Mouse (Mus musculus) liver, embryonic 16.5 days (tissue): ENCODE results near the gene Pagr1a. TPM values are rescaled to one million over a fixed set of nuclear protein-coding genes. Genes with fewer than 3 reads are reported as not detected.

Experiments used
- ATAC-seq: fragments of 200-750 bp; cut with Nextera tagmentation; 2 replicates; pipeline ENCODE4 v1.8.0; 2017; ENCODE audit warnings: low read depth, mild to moderate bottlenecking, moderate number of reproducible peaks, moderate library complexity
- H3K27ac ChIP-seq: fragments of 300-500 bp; sonication (generic); 2 replicates; pipeline ENCODE4 v1.5.1; 2014; ENCODE audit warnings: mild to moderate bottlenecking, low read length
- H3K27me3 ChIP-seq: fragments of 300-500 bp; sonication (generic); 2 replicates; pipeline ENCODE4 v1.6.1; 2014; ENCODE audit warnings: low read depth, low read length, mixed read lengths; ENCODE audit not compliant: control insufficient read depth, insufficient read depth
- H3K36me3 ChIP-seq: fragments of 300-500 bp; sonication (generic); 2 replicates; pipeline ENCODE4 v1.6.1; 2014; ENCODE audit warnings: mild to moderate bottlenecking; ENCODE audit not compliant: control insufficient read depth, insufficient read depth
- H3K4me1 ChIP-seq: fragments of 300-500 bp; sonication (generic); 2 replicates; pipeline ENCODE4 v1.6.1; 2014; ENCODE audit warnings: low read depth, low read length, mixed read lengths; ENCODE audit not compliant: control insufficient read depth
- H3K4me2 ChIP-seq: fragments of 300-500 bp; sonication (generic); 2 replicates; pipeline ENCODE4 v1.6.1; 2014; ENCODE audit warnings: low read depth, low read length, mixed read lengths
- H3K4me3 ChIP-seq: fragments of 300-500 bp; sonication (generic); 2 replicates; pipeline ENCODE4 v1.5.1; 2014; ENCODE audit warnings: low read depth, mild to moderate bottlenecking, low read length
- H3K9ac ChIP-seq: fragments of 300-500 bp; sonication (generic); 2 replicates; pipeline ENCODE4 v1.6.1; 2014; ENCODE audit warnings: low read depth, low read length
- H3K9me3 ChIP-seq: fragments of 300-500 bp; sonication (generic); replicated peaks from 2 replicates; pipeline ENCODE4 v1.6.1; 2016; ENCODE audit warnings: low read length; ENCODE audit not compliant: control insufficient read depth
- WGBS: fragments of 180-500 bp; shearing (Covaris S2); extraction: QIAGEN DNeasy Blood & Tissue Kit; methylation state at CpG from one replicate; pipeline ENCODE4 v1.1.7; 2014; ENCODE audit not compliant: insufficient replicate concordance; 5-methylcytosine and 5-hydroxymethylcytosine counted together
- polyA plus RNA-seq: library from polyadenylated mRNA; unstranded; fragments of >200 nt; fragmentation: Nextera tagmentation; extraction: Ambion mirVana; gene quantifications from 2 replicates; pipeline ENCODE4 v1.2.1, GENCODE M21; 2015

The Pagr1a gene
- polyA plus RNA-seq, 1 experiment from 2014 or later: 24.3 TPM

- H3K4me3 ChIP-seq: no peak overlapping the region; the same call in 1 of the 2 replicates
- H3K27ac ChIP-seq: 0 out of 2 replicates have a peak overlapping the region, but pooled peaks have one; percentile 1
- no peak for ATAC-seq
- no peak overlapping the region for H3K9ac ChIP-seq
- H3K27me3 ChIP-seq: no peaks in the 10 kb centered on the region
- 90% methylated on average over 7 of the region's 7 CpGs for WGBS
- peaks cover 19% of the 10 kb centered on the region for H3K36me3 ChIP-seq
- H3K9me3 ChIP-seq: no peaks in the 10 kb centered on the region
- no peak overlapping the region for H3K4me2 ChIP-seq
- H3K4me1 ChIP-seq: peaks cover 54% of the 10 kb centered on the region
Observed at GRCm38 (mm10) chr7:127022528-127023271, 5.5 kb upstream of the Pagr1a start.

GRCm38 (mm10) chr7:127021563-127022527 lies 4.7 kb upstream of the Pagr1a start:
- Histone ChIP-seq H3K36me3 (peaks cover 19% of the 10 kb centered on the region), H3K4me2 (peak overlapping the region; percentile 66), H3K9ac (peak overlapping the region; percentile 50; the same call in 1 of the 2 replicates), H3K27ac (no peak overlapping the region), H3K9me3 (no peaks in the 10 kb centered on the region), H3K27me3 (no peaks in the 10 kb centered on the region), H3K4me3 (no peak overlapping the region), H3K4me1 (peaks cover 54% of the 10 kb centered on the region)
- no peak for ATAC-seq
- WGBS: 38% methylated on average over 5 of the region's 5 CpGs

- no peak within 1 kb of the TSS for H3K27ac ChIP-seq
Observed at GRCm38 (mm10) chr7:127020901-127021562, 3.9 kb upstream of the Pagr1a start, which contains the start of the genes Gm42742 and Prrt2. Gene Gm42742, minus strand, starts transcription at chr7:127021097. Gene Prrt2, minus strand, starts transcription at chr7:127021211.

GRCm38 (mm10) chr7:127020491-127020890 lies 3.3 kb upstream of the Pagr1a start:
- Histone ChIP-seq H3K4me1 (peaks cover 61% of the 10 kb centered on the region), H3K9me3 (no peaks in the 10 kb centered on the region), H3K27ac (no peak overlapping the region), H3K4me3 (peak overlapping the region; percentile 36; the same call in 1 of the 2 replicates), H3K36me3 (peaks cover 20% of the 10 kb centered on the region), H3K9ac (peak overlapping the region; percentile 50; the same call in 1 of the 2 replicates), H3K4me2 (peak overlapping the region; percentile 66), H3K27me3 (no peaks in the 10 kb centered on the region)
- ATAC-seq: no peak
- WGBS: 53% methylated on average over 5 of the region's 5 CpGs

More at GRCm38 (mm10) chr7:127020901-127021562, 3.9 kb upstream of the Pagr1a start, which contains the start of the genes Gm42742 and Prrt2:
- peaks cover 19% of the 10 kb centered on the region for H3K36me3 ChIP-seq
- H3K4me2 ChIP-seq: peak within 1 kb of the TSS; percentile 66
- 3% methylated on average over 35 of the region's 37 CpGs for WGBS
- H3K9ac ChIP-seq: peak within 1 kb of the TSS; percentile 50
- no peak for ATAC-seq
- no peaks in the 10 kb centered on the region for H3K27me3 ChIP-seq
- peak within 1 kb of the TSS; percentile 36 for H3K4me3 ChIP-seq
- no peaks in the 10 kb centered on the region for H3K9me3 ChIP-seq
- peaks cover 56% of the 10 kb centered on the region for H3K4me1 ChIP-seq

GRCm38 (mm10) chr7:127020031-127020430 lies 2.9 kb upstream of the Pagr1a start:
- no peaks in the 10 kb centered on the region for H3K27me3 ChIP-seq
- no peak for ATAC-seq
- no peak overlapping the region for H3K4me2 ChIP-seq
- no peak overlapping the region for H3K27ac ChIP-seq
- H3K4me3 ChIP-seq: no peak overlapping the region
- no peak overlapping the region for H3K9ac ChIP-seq
- H3K4me1 ChIP-seq: peaks cover 62% of the 10 kb centered on the region
- H3K9me3 ChIP-seq: no peaks in the 10 kb centered on the region
- WGBS: 76% methylated on average over 3 of the region's 3 CpGs
- H3K36me3 ChIP-seq: peaks cover 22% of the 10 kb centered on the region

GRCm38 (mm10) chr7:127019306-127019960 lies 2.3 kb upstream of the Pagr1a start:
- peaks cover 22% of the 10 kb centered on the region for H3K36me3 ChIP-seq
- no peaks in the 10 kb centered on the region for H3K27me3 ChIP-seq
- peaks cover 62% of the 10 kb centered on the region for H3K4me1 ChIP-seq
- H3K4me3 ChIP-seq: no peak overlapping the region
- H3K9ac ChIP-seq: no peak overlapping the region
- ATAC-seq: no peak
- H3K4me2 ChIP-seq: no peak overlapping the region
- 69% methylated on average over 14 of the region's 14 CpGs for WGBS
- no peaks in the 10 kb centered on the region for H3K9me3 ChIP-seq
- no peak overlapping the region for H3K27ac ChIP-seq

- no peak overlapping the region for H3K9ac ChIP-seq
- no peaks in the 10 kb centered on the region for H3K9me3 ChIP-seq
Observed at GRCm38 (mm10) chr7:127018416-127019305, 1.5 kb upstream of the Pagr1a start.

More at GRCm38 (mm10) chr7:127018416-127019305, 1.5 kb upstream of the Pagr1a start:
- Histone ChIP-seq H3K36me3 (peaks cover 21% of the 10 kb centered on the region), H3K4me1 (peaks cover 61% of the 10 kb centered on the region), H3K4me3 (no peak overlapping the region), H3K4me2 (no peak overlapping the region), H3K27ac (no peak overlapping the region; the same call in 1 of the 2 replicates), H3K27me3 (no peaks in the 10 kb centered on the region)
- WGBS: 76% methylated on average over 15 of the region's 15 CpGs
- ATAC-seq: no peak
